Mouse (Mus musculus) mesoderm, embryonic 11.5 days (tissue): ENCODE data around the gene Hhipl1.

Experiments used
- DNase-seq: peaks from one replicate; pipeline ENCODE4 v3.0.0-alpha.2; 2012; ENCODE audit warnings: low read depth, low spot score

Gene Hhipl1

DNA sequence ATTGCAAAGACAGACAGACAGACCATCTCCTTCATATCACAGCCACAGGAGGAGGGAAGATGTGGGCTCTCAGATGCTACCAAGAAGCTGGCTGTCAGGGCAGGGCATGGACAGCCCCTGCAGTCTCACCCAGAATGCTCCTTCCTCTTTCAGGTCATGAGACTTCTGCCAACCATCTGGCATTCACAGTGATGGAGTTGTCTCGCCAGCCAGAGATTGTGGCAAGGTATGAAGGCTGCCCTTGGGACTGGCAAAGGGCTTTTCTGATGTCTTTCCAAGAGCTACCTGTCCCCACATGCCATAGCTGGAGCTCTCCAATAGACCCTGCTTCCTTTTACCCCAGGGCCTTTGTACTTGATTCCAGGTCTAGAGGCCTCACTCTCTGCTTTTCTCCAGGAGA is 49.2 kb downstream of the Hhipl1 start:
- no peak for DNase-seq

DNA sequence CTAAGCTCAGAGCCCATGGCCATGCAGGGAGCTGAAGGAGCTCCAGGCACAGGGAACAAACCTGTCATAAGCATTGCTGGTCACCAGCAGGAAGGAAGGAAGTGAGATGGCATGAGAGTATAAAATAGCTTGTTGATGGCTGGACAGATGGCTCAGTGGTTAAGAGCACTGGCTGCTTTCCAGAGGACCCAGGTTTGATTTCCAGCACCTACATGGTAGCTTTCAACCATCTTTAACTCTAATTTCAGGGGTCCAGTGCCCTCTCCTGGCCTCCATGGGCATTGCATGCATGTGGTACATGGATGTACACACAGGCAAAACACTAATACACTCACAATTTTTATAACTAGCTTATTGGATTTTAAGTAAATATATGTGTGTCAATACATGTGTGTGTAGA is 49.9 kb downstream of the Hhipl1 start:
- DNase-seq = no peak

DNA sequence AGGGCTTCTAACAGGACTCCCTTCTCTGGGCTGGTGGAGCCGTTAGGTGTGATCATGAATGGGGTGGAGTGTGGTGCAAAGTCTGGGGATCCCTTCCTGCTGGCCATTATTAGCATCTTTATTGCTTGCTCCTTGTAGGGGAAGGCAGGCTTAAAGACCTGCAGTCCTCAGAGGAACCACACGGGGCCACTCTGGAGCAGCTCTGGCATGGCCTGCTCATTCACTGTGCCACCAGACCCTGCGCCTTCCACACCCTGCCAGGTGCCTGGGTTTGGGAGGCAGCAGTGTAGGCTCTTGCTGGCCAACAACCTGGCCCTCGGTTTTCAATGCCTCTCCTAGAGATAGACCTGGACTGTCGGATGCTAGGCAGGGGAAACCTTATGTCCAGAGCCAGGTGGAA is 57.7 kb downstream of the Hhipl1 start:
- peak; percentile 86 for DNase-seq

DNA sequence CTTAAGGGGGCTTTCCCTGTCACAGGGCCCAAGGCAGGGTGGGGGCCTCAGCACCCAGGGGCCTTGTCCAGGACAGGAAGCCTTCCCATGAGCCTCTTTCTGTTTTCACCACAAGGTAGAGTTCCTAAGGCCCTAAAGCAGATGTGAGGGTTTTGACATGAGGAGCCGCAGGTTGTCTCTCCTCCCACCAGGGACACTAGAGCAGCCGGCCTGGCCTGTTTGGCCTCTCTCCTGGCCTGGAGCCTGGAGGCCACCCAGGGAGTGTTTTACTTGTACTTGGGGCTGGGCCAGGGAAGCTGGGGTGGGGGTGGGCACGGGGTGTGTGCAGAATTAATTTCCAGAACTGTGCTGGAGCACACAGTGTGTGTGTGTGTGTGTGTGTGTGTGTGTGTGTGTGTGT is 59.3 kb downstream of the Hhipl1 start:
- DNase-seq = no peak

DNA sequence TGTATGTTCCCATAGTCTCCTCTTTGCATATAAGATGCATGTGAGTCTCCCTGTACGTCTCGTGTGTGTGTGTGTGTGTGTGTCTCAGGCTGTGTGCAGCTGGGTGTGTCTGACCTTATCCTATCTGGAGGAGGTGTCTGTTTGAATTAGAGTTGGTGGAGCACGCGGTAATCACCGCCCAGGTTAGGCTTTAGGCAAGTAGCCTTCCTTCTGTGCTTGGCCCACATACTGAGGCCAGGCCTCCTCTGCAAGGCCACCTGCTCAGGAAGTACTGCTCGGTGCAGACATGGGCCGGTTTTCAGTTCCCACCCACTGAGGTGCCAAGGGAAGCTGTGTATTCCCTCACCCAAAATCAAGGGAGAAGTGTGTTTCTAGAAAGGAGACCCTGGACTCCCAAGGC is 59.8 kb downstream of the Hhipl1 start:
- DNase-seq = no peak

DNA sequence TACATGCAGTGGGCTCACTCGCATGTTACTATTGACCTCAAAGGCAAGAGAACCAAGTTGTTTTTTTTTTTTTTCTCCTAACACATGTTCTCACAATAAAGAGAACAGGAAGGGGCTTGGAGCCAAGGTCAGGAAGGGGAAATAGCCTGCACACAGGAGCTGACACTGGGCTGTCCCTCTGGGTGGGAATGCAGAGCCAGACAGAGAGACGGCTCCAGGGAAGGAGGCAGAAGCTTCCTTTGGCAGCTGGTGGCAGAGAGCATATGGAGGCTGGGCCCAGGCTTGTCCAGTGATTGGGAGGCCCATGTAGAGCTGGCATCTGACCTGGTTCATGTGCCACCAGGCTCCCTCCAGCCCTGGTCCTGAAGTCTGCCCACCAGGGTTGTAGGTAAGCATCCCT is 61.8 kb downstream of the Hhipl1 start:
- DNase-seq = no peak

DNA sequence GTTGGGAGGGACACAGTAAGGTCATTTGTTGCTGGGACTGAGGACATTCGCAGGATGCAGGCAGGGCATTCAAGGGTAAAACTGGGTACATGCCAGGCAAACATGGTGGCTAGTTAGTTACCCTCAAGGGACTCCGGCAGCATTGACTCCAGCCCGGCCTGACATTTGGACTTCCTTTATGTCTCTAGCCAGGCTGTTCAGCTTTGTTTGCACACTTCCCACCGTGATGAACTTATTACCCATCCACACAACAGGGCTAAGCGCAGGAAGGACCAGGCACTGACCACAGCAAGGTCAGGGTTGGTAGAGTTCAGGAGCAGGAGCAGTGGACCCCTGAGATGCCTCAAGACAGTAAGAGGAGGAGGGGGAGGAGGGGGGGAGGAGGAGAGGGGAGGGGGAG is 62.9 kb downstream of the Hhipl1 start:
- no peak for DNase-seq

DNA sequence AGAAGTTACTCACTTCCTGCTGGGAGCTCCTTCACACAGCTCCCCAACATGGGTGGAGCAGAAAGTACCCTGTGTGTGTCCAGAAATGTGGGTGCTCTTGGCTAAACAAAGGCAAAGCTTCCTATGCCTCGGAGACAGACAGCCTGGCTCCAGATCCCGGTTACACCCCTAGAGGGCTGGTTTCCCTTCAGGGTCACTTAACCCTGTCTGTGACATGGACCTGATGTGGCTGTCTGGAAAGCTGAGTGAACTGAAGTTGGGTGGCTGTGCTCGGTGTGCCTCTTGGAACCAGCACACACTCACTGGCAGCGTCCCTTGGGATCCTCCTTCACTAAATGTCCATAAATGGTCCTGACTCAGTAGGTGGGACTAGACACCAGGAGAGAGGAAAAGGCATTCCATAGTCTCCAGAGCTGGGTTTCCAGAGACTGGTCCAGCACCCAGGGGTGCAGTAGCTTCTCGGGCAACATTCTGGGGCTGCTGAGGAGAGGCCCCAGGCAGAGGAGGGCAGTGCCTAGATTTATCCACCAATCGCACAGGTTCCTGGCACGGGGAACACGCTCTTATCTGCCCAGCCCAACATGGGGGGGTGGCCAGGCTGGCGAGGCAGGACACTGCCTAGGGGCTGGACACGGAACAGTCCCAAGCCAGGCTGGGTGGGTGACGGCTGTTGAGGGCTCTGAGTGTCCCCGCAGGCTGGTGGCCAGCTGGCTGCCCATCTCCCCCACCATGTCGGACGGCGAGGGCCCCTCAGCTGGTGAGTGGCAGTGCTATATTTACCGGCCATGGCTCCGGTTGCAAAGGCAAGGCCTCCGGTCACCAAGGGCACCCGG is 64.7 kb downstream of the Hhipl1 start, which contains the start of gene Eml1:
Eml1 (plus strand) TSS at position 362 of the 833 bp plus-strand sequence.
- DNase-seq = no peak

DNA sequence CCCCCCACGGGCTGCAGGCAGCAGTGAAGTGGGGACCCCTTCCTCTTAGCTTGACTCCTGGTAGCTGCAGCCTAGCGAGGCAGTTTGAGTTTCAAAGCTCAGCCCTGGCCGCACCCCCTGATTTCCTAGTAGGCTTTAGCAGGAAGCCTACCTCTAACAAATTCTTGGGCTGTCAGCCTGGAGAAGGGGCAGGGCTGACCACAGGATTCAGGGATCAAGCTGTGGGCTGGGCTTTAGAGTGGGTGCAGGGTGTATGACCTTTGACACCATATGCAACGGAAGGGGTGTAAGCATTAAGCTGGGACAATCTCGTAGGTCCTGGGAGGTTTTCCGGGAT is 65.3 kb downstream of the Hhipl1 start:
- no peak for DNase-seq

DNA sequence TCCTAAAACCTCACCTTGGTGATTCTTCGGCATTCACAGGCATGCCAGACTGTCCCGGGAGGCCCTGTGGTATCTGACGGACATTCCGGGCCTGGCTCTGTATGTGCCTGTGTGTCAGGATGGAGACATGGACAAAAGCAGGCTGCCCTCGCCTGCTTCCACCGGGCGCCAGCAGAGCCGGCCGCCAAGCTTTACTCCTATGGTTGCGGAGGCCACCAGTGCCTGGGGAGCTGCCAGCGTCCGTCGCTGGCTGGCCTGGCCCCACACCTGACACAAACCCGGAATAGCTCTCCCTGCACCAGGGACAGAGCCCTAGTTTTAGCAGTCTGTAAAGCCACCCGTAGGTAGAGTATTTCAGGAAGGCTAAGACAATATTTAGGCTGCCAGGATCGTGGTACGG is 66.2 kb downstream of the Hhipl1 start:
- no peak for DNase-seq

DNA sequence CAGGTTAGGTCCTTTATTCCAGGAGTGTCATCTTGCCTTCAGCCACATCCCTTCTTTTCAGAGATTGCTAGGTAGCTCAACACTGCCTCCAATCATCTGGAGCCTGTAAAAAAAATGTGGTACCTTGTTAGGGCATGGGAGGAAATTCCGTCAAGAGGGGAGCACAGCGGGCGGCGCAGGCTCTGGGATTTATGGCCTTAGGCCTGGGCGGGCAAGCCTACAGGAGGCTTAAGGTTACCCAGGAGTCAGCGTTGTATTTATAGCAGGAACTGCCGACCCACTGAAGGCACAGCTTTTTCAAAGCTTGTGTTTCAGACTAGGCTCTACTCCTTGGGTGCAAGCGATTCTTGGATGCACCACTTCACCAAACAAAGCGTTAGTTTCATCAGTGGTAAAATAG is 67.5 kb downstream of the Hhipl1 start:
- peak; percentile 61 for DNase-seq

DNA sequence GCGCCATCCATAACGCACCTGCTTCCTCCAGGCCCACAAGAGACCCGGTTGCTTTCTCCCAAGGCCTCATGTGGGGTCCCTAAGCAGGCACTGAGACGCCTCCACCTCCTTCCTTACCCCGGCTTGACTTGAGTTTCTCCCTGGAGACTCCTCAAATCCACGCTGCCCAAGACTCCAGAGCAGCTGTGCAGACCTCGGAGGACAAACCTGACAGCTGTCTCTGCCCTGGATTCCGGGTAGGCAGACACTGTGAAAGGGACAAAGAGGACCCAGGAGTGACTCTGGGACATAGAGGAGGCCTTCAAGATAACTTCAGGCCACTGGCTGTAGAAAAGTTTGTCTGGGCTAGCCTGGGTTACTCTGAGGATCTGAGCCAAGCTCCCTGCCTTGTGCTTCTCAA is 68.6 kb downstream of the Hhipl1 start:
- DNase-seq = no peak

DNA sequence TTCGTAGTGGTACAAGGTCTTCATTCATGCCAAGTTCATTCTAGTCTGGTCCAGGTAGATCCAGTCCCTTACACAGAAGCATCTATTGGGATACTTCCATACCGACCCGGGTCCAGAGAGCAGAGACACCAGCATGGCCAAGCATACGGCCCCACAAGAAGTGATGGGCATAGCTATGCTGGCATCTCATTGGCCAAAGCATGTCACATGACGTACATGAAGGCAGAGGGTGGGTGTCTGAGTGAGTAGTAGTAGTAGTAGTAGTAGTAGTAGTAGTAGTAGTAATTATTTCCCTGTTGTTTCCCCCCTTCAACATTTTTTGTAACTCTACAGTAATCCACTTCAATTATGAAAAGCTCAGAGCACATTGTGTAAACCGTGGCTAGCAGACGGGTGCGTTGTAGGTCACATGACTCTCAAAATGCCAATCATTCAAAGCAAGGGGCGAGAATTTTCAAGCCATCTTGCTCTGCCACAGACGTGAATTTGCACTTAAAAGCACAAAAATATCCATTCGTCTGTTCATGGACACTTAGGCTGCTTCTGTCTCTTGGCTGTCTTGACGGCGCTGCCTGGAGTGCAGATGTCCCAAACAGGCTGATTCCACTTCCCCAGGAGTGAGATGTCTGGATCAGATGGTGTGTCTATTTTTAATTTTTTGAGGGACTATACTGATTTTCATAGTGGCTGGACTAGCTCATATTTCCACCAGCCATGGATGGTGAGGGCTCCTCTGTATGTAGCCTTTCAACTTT is 72.5 kb downstream of the Hhipl1 start:
- no peak for DNase-seq
